Mouse (Mus musculus) c-Kit-negative CD71-positive TER-119-positive erythroid progenitor cells, embryonic 14.5 days (primary cell): ENCODE measurements around the gene Smyd1.
"Not testable (repeated sequence)": the region's sequence is repeated elsewhere in the genome, so short reads cannot be mapped to it uniquely, and the experiment has no call there.

Experiments
- DNase-seq: peaks from one replicate; pipeline ENCODE4 v3.0.0-alpha.2; 2013; ENCODE audit warnings: low read depth, low spot score

The Smyd1 gene

GRCm38 (mm10) chr6:71324816-71325215 is 2.8 kb upstream of the Smyd1 start:
- no peak for DNase-seq

- DNase-seq, result no peak
Observed at GRCm38 (mm10) chr6:71322491-71322921, 473 bp upstream of the Smyd1 start, which contains the start of gene Cd8b1. Gene Cd8b1 (plus strand): TSS chr6:71322788.

GRCm38 (mm10) chr6:71307486-71307885 is 14.5 kb downstream of the Smyd1 start:
- DNase-seq, result no peak

GRCm38 (mm10) chr6:71302097-71302731 is 19.8 kb downstream of the Smyd1 start:
- DNase-seq, result no peak

- no peak for DNase-seq
Observed at GRCm38 (mm10) chr6:71298751-71299150, 23.3 kb downstream of the Smyd1 start.

- no peak for DNase-seq
Observed at GRCm38 (mm10) chr6:71298051-71298450, 24.0 kb downstream of the Smyd1 start.

GRCm38 (mm10) chr6:71295303-71295702 is 26.7 kb downstream of the Smyd1 start:
- DNase-seq, result no peak

GRCm38 (mm10) chr6:71293509-71293908 is 28.5 kb downstream of the Smyd1 start:
- DNase-seq, result no peak

GRCm38 (mm10) chr6:71279418-71279817 is 42.6 kb downstream of the Smyd1 start:
- no peak for DNase-seq

GRCm38 (mm10) chr6:71274621-71275020 is 47.4 kb downstream of the Smyd1 start:
- DNase-seq, result no peak

- no peak for DNase-seq
Observed at GRCm38 (mm10) chr6:71273715-71274114, 48.3 kb downstream of the Smyd1 start.

- peak; percentile 32 for DNase-seq
Observed at GRCm38 (mm10) chr6:71272316-71272741, 49.7 kb downstream of the Smyd1 start.

GRCm38 (mm10) chr6:71271389-71272315 is 50.4 kb downstream of the Smyd1 start, which contains the start of gene Krcc1:
Gene Krcc1 (plus strand): TSS chr6:71271677.
- DNase-seq, result peak; percentile 93

GRCm38 (mm10) chr6:71271057-71271388 is 51.0 kb downstream of the Smyd1 start:
- no peak for DNase-seq

GRCm38 (mm10) chr6:71270301-71271056 is 51.6 kb downstream of the Smyd1 start:
- DNase-seq, result no peak

- DNase-seq, result not testable (repeated sequence)
Observed at GRCm38 (mm10) chr6:71269686-71270050, 52.4 kb downstream of the Smyd1 start.

GRCm38 (mm10) chr6:71268929-71269685 is 52.9 kb downstream of the Smyd1 start:
- DNase-seq, result no peak

GRCm38 (mm10) chr6:71267603-71268002 is 54.4 kb downstream of the Smyd1 start:
- not testable (repeated sequence) for DNase-seq

GRCm38 (mm10) chr6:71262142-71262833 is 59.7 kb downstream of the Smyd1 start:
- no peak for DNase-seq

- no peak for DNase-seq
Observed at GRCm38 (mm10) chr6:71261060-71261459, 61.0 kb downstream of the Smyd1 start.
